Mouse (Mus musculus): ENCODE measurements around the gene Smarce1.
A peak's percentile ranks its signal among the peaks of the same experiment; 100 is the strongest.

Gene Smarce1

GRCm38 (mm10) chr11:99226298-99226697 is 4.5 kb downstream of the Smarce1 start:
- no peak for DNase-seq

- DNase-seq, result no peak
Observed at GRCm38 (mm10) chr11:99223310-99223709, 7.5 kb downstream of the Smarce1 start.

- no peak for DNase-seq
Observed at GRCm38 (mm10) chr11:99221811-99222210, 9.0 kb downstream of the Smarce1 start.

- DNase-seq, result no peak
Observed at GRCm38 (mm10) chr11:99217248-99217986, 13.4 kb downstream of the Smarce1 start.

- DNase-seq, result no peak
Observed at GRCm38 (mm10) chr11:99216181-99216580, 14.6 kb downstream of the Smarce1 start.

- DNase-seq, result no peak
Observed at GRCm38 (mm10) chr11:99212693-99213092, 18.1 kb downstream of the Smarce1 start.

- DNase-seq, result no peak
Observed at GRCm38 (mm10) chr11:99211964-99212363, 18.9 kb downstream of the Smarce1 start.

GRCm38 (mm10) chr11:99208105-99208669 is 22.6 kb downstream of the Smarce1 start:
- no peak for DNase-seq

GRCm38 (mm10) chr11:99207449-99207848 is 23.4 kb downstream of the Smarce1 start:
- no peak for DNase-seq

GRCm38 (mm10) chr11:99206954-99207353 is 23.9 kb downstream of the Smarce1 start:
- DNase-seq, result no peak

GRCm38 (mm10) chr11:99189154-99189582 is 41.6 kb downstream of the Smarce1 start:
- peak; percentile 59 for DNase-seq

GRCm38 (mm10) chr11:99187348-99187747 is 43.5 kb downstream of the Smarce1 start:
- no peak for DNase-seq

GRCm38 (mm10) chr11:99186836-99187235 is 44.0 kb downstream of the Smarce1 start:
- no peak for DNase-seq

- no peak for DNase-seq
Observed at GRCm38 (mm10) chr11:99182575-99182974, 48.2 kb downstream of the Smarce1 start.

- no peak for DNase-seq
Observed at GRCm38 (mm10) chr11:99180071-99180470, 50.7 kb downstream of the Smarce1 start.

- no peak for DNase-seq
Observed at GRCm38 (mm10) chr11:99177925-99178198, 53.0 kb downstream of the Smarce1 start.

GRCm38 (mm10) chr11:99177054-99177924 is 53.5 kb downstream of the Smarce1 start:
- DNase-seq, result no peak

- DNase-seq, result no peak
Observed at GRCm38 (mm10) chr11:99172002-99172401, 58.8 kb downstream of the Smarce1 start.

GRCm38 (mm10) chr11:99171442-99171841 is 59.4 kb downstream of the Smarce1 start:
- no peak for DNase-seq

GRCm38 (mm10) chr11:99170547-99171267 is 60.1 kb downstream of the Smarce1 start:
- no peak for DNase-seq

- no peak for DNase-seq
Observed at GRCm38 (mm10) chr11:99170005-99170404, 60.8 kb downstream of the Smarce1 start.

GRCm38 (mm10) chr11:99169438-99169837 is 61.4 kb downstream of the Smarce1 start:
- no peak for DNase-seq

GRCm38 (mm10) chr11:99168030-99168474 is 62.8 kb downstream of the Smarce1 start:
- DNase-seq, result no peak
